ENCODE assay signal across 8 mouse cellular contexts in genomic region chr4:100407261-100407874, GRCm38 (mm10).
DNase-seq lines count a peak whose midpoint lies in the region; ATAC-seq lines count a peak whose summit lies in the region.

No protein-coding gene starts in this region.

- H3K4me3 ChIP-seq in kidney, embryonic 14.5 days (ENCODE audit: low read length), result no peak overlapping the region
- no peak overlapping the region for H3K4me3 ChIP-seq in limb, embryonic 11.5 days (ENCODE audit: low read depth, low read length)

- no peak overlapping the region for H3K9ac ChIP-seq in kidney, embryonic 14.5 days (ENCODE audit: low read depth, low read length)
- H3K9ac ChIP-seq in limb, embryonic 11.5 days (ENCODE audit: low read length), result no peak overlapping the region

- H3K27me3 ChIP-seq in kidney, embryonic 14.5 days (ENCODE audit: control insufficient read depth, insufficient read depth, low read length), result no peaks in the 10 kb centered on the region
- H3K27me3 ChIP-seq in limb, embryonic 11.5 days (ENCODE audit: control insufficient read depth, insufficient read depth, low read length), result no peaks in the 10 kb centered on the region

- H3K27ac ChIP-seq in kidney, embryonic 14.5 days (ENCODE audit: low read depth, low read length), result no peak overlapping the region
- H3K27ac ChIP-seq in limb, embryonic 11.5 days (replicated peaks; ENCODE audit: low read depth, low read length), result no peak overlapping the region

- H3K36me3 ChIP-seq in kidney, embryonic 14.5 days (ENCODE audit: control insufficient read depth, insufficient read depth, low read length), result 0 out of 2 replicates have a peak, but pooled peaks cover under 1% of the 10 kb centered on the region
- H3K36me3 ChIP-seq in limb, embryonic 11.5 days (ENCODE audit: control insufficient read depth, insufficient read depth, low read length), result no peaks in the 10 kb centered on the region

- no peak overlapping the region for H3K4me2 ChIP-seq in kidney, embryonic 14.5 days (replicated peaks; ENCODE audit: low read depth, low read length)
- H3K4me2 ChIP-seq in limb, embryonic 11.5 days (ENCODE audit: low read depth, severe bottlenecking), result no peak overlapping the region

- DNase-seq in A20 (ENCODE audit: low read depth, low spot score), result peak; percentile 3
- peak; percentile 60 to 82 for DNase-seq in cerebellum, postnatal 4 days (ENCODE audit: low spot score in 2 of 2)
- DNase-seq in gastrocnemius, postnatal 25 days, result peak; percentile 74
- peak; percentile 82 for DNase-seq in limb, embryonic 11.5 days (ENCODE audit: low spot score)
- DNase-seq in retina, embryonic 14.5 days (ENCODE audit: low spot score), result peak; percentile 90
- DNase-seq in urinary bladder, postnatal 25 days (ENCODE audit: low spot score), result peak; percentile 68

- WGBS in kidney, embryonic 14.5 days, result 32% methylated on average over 9 of the region's 9 CpGs
- WGBS in limb, embryonic 11.5 days, result 44% methylated on average over 9 of the region's 9 CpGs

- ATAC-seq in activated CD4-positive, CD25-positive, alpha-beta regulatory T cell, adult 4 months, result peak; percentile 32
- peak; percentile 56; the same call in 1 of the 2 replicates for ATAC-seq in kidney, embryonic 14.5 days (ENCODE audit: low FRiP score, low TSS enrichment)
- no peak for ATAC-seq in limb, embryonic 11.5 days (ENCODE audit: insufficient number of reproducible peaks, low FRiP score, low TSS enrichment, low read depth)

- peaks cover 6% of the 10 kb centered on the region; the same call in 1 of the 2 replicates for H3K4me1 ChIP-seq in kidney, embryonic 14.5 days (ENCODE audit: control insufficient read depth, insufficient read depth, low read length)
- peaks cover 5% of the 10 kb centered on the region; the same call in 1 of the 2 replicates for H3K4me1 ChIP-seq in limb, embryonic 11.5 days (ENCODE audit: control insufficient read depth, insufficient read depth, low read length)

- no peaks in the 10 kb centered on the region for H3K9me3 ChIP-seq in kidney, embryonic 14.5 days (ENCODE audit: control insufficient read depth, low read length)
- no peaks in the 10 kb centered on the region for H3K9me3 ChIP-seq in limb, embryonic 11.5 days (ENCODE audit: control insufficient read depth, low read length)

Comparison
In these comparisons a context has a peak if more than half of its experiments do, and no peak if none do; other contexts are left out.
1. DNase-seq: peak in every context shown above with its lines; median percentile 90 in retina, embryonic 14.5 days; 82 in limb, embryonic 11.5 days; 74 in gastrocnemius, postnatal 25 days; 71 in cerebellum, postnatal 4 days; 68 in urinary bladder, postnatal 25 days; 3 in A20.